Mouse (Mus musculus) forebrain, postnatal 0 days (tissue): Measurements from ENCODE around the gene Zfyve16. TPM values are rescaled to one million over a fixed set of nuclear protein-coding genes. Genes with fewer than 3 reads are reported as not detected.
A peak's percentile ranks its signal among the peaks of the same experiment; 100 is the strongest.

ENCODE experiments used
- ATAC-seq: fragments of 200-750 bp; cut with Nextera tagmentation; 2 replicates; pipeline ENCODE4 v1.8.0; 2017; ENCODE audit warnings: mild to moderate bottlenecking, moderate library complexity
- DNase-seq: peaks from one replicate; pipeline ENCODE4 v3.0.0-alpha.2; 2015
- H3K27ac ChIP-seq: fragments of 300-500 bp; sonication (generic); 2 replicates; pipeline ENCODE4 v1.5.1; 2014; ENCODE audit warnings: low read depth, mild to moderate bottlenecking, antibody characterized with exemption, low read length, moderate library complexity, mixed read lengths
- H3K27me3 ChIP-seq: fragments of 300-500 bp; sonication (generic); 2 replicates; pipeline ENCODE4 v1.6.1; 2014; ENCODE audit warnings: mild to moderate bottlenecking, low read length, mixed read lengths; ENCODE audit not compliant: insufficient read depth
- H3K36me3 ChIP-seq: fragments of 300-500 bp; sonication (generic); 2 replicates; pipeline ENCODE4 v1.6.1; 2014; ENCODE audit warnings: mild to moderate bottlenecking, moderate library complexity; ENCODE audit not compliant: insufficient read depth
- H3K4me1 ChIP-seq: fragments of 300-500 bp; sonication (generic); 2 replicates; pipeline ENCODE4 v1.6.1; 2014; ENCODE audit warnings: antibody characterized with exemption; ENCODE audit not compliant: insufficient read depth
- H3K4me2 ChIP-seq: fragments of 300-500 bp; sonication (generic); 2 replicates; pipeline ENCODE4 v1.6.1; 2014; ENCODE audit warnings: low read depth, mild to moderate bottlenecking, moderate library complexity
- H3K4me3 ChIP-seq: fragments of 300-500 bp; sonication (generic); 2 replicates; pipeline ENCODE4 v1.5.1; 2014; ENCODE audit warnings: low read depth, low read length, mixed read lengths
- H3K9ac ChIP-seq: fragments of 300-500 bp; sonication (generic); 2 replicates; pipeline ENCODE4 v1.6.1; 2014; ENCODE audit warnings: mild to moderate bottlenecking
- H3K9me3 ChIP-seq: fragments of 300-500 bp; sonication (generic); 2 replicates; pipeline ENCODE4 v1.6.1; 2016; ENCODE audit warnings: low read length
- CTCF ChIP-seq: sonication (generic); IDR thresholded peaks from 2 replicates; pipeline ENCODE4 v1.5.1; 2016; ENCODE audit warnings: antibody characterized with exemption, control low read depth, low read depth
- WGBS: fragments of 180-500 bp; shearing (Covaris S2); extraction: QIAGEN DNeasy Blood & Tissue Kit; methylation state at CpG from one replicate; pipeline ENCODE4 v1.1.7; 2014; 5-methylcytosine and 5-hydroxymethylcytosine counted together
- polyA plus RNA-seq: library from polyadenylated mRNA; unstranded; fragments of >200 nt; fragmentation: Nextera tagmentation; extraction: Ambion mirVana; gene quantifications from 2 replicates; pipeline ENCODE4 v1.2.1, GENCODE M21; 2015
- total RNA-seq: library from RNA; depleted of rRNA; stranded (reverse); fragments of >200 nt; gene quantifications from 2 replicates; pipeline ENCODE4 v1.2.3, GENCODE M21; 2014; rRNA removed

Gene Zfyve16
- total RNA-seq (19.1 and 23.2 TPM in 2 replicates), polyA plus RNA-seq (2.5 and 4.0 TPM in 2 replicates)

DNA sequence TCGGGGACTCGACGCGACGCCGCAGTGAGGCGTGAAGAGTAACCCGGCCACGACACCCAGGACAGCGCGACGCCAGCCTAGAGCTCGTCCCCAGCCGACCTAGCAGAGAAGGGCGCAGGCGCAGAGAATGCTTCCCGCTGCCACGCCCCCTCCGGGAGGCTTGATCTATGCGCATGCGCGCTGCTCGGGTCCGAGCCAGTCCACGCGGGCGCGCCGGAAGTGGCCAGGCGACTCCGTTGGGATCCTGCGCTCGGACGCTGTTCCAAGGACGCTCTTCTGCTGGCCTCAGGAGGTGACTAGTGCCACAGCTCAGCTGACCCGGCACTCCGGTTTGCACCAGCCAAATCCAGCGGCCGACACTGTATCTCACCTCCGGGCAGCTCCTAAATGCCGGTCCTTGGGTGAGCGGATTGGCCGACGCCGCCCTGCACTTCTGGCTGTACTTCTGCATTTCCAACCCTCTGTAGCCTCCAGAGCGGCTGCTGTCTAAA, at the start of gene Zfyve16:
TSS of gene Zfyve16 (minus strand) at position 148 of the 491 bp plus-strand sequence.
- H3K27ac ChIP-seq, result peak within 1 kb of the TSS; percentile 95
- no peaks in the 10 kb centered on the region for H3K4me1 ChIP-seq
- H3K9ac ChIP-seq, result peak within 1 kb of the TSS; percentile 73
- peak within 1 kb of the TSS; percentile 71 for H3K4me2 ChIP-seq
- ATAC-seq (peak; percentile 98), DNase-seq (peak; percentile 98)
- H3K4me3 ChIP-seq, result peak within 1 kb of the TSS; percentile 93
- H3K27me3 ChIP-seq, result no peaks in the 10 kb centered on the region
- H3K9me3 ChIP-seq, result no peaks in the 10 kb centered on the region
- under 1% methylated on average over 45 of the region's 46 CpGs for WGBS
- peak; percentile 37; the same call in 1 of the 2 replicates for TF ChIP-seq CTCF
- H3K36me3 ChIP-seq, result no peaks in the 10 kb centered on the region

DNA sequence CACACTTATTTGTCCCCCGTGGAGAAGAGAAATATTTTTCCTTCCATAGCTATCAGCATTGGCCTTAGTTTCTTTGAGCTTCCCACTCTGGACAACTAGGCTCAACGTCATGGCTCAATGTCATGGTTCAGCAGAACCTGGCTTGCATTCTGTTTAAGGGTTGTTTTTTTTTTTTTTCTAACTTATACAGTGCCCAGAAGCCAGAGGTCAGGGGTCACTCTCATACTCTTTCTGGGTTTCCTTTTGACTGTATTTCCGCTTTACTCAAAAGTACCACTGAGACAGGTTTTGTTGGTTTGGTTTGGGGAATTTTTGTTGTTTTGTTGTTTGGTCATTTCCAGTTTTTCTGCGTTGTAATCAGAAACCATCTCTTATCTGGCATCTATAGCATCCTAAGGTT, 47.5 kb upstream of the Zfyve16 start:
- DNase-seq, result no peak

DNA sequence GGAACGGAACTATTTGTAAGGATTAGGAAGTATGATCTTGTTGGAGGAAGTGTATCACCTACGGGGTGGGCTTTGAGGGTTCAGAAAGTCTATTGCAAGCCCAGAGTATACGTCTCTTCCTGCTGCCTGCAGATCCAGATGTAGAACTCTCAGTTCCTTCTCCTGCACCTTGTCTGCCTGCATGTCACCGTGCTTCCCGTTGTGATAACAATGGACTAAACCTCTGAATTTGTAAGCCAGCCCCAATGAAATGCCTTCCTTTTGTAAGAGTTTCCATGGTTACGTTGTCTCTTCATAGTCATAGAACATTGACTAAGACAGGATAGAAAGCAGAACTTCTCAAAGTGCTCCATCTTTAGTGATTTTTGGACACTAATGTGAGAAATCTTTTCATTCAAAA, 46.0 kb upstream of the Zfyve16 start:
- ATAC-seq (peak; percentile 55; the same call in 1 of the 2 replicates), DNase-seq (no peak)
- Histone ChIP-seq H3K4me2 (no peak overlapping the region), H3K9ac (no peak overlapping the region), H3K9me3 (no peaks in the 10 kb centered on the region), H3K27me3 (no peaks in the 10 kb centered on the region), H3K27ac (no peak overlapping the region), H3K36me3 (no peaks in the 10 kb centered on the region), H3K4me1 (no peaks in the 10 kb centered on the region), H3K4me3 (no peak overlapping the region)
- no peak for TF ChIP-seq CTCF
- WGBS, result 49% methylated on average over 6 of the region's 6 CpGs

More for the DNA sequence above, 47.5 kb upstream of the Zfyve16 start:
- no peaks in the 10 kb centered on the region for H3K36me3 ChIP-seq
- H3K4me3 ChIP-seq, result no peak overlapping the region
- TF ChIP-seq CTCF, result no peak
- no peak overlapping the region for H3K4me2 ChIP-seq
- no peaks in the 10 kb centered on the region for H3K27me3 ChIP-seq
- no peak overlapping the region for H3K27ac ChIP-seq
- no peak for ATAC-seq
- no peaks in the 10 kb centered on the region for H3K4me1 ChIP-seq
- 82% methylated on average over 4 of the region's 4 CpGs for WGBS
- H3K9me3 ChIP-seq, result no peaks in the 10 kb centered on the region
- H3K9ac ChIP-seq, result no peak overlapping the region

DNA sequence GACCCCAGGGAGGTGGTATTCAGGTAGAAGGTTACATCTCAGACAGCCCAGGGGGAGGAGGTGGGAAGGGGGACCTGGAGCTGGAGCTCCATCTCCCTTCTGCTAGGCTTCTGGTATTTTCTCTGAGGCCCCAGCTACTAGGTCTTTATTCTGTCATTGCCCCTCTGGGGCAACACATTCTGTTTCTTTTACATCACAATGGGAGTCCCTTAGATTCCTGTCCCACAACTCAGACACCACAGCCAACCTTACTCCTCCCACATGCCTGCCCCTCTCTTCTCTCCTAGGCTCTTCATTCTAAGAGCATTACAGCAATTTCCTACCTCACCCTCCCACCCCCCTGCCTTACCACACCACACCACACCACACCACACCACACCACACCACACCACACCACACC, 45.4 kb upstream of the Zfyve16 start, which contains the start of gene Spz1:
TSS of gene Spz1 (minus strand) at position 101 of the 400 bp plus-strand sequence.
- Histone ChIP-seq H3K36me3 (no peaks in the 10 kb centered on the region), H3K4me3 (no peak within 1 kb of the TSS), H3K27me3 (no peaks in the 10 kb centered on the region), H3K27ac (no peak within 1 kb of the TSS), H3K9ac (no peak within 1 kb of the TSS), H3K4me1 (no peaks in the 10 kb centered on the region), H3K4me2 (no peak within 1 kb of the TSS), H3K9me3 (no peaks in the 10 kb centered on the region)
- no peak for TF ChIP-seq CTCF
- no peak for ATAC-seq
- DNase-seq, result no peak

DNA sequence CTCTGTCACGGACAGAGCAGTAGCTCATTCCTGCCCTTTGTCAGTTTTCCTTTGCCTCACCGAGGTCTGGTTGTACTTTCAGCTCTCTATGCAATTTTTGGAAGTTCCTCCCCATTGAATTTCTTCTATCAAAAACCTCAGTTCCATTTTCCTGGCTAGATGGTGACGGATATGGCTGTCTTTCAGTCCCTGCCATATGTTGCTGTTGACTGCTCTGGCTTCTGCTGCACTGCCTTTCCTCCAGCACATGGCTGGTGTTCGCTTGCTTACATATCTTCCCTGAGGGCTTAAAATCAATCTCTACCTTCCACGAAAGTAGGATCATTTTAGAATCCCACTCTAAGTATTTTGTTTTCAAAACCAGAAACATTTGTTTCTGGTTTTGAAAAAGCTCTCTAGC, 28.8 kb upstream of the Zfyve16 start:
- Histone ChIP-seq H3K9me3 (no peaks in the 10 kb centered on the region), H3K27me3 (no peaks in the 10 kb centered on the region), H3K36me3 (no peaks in the 10 kb centered on the region), H3K4me2 (no peak overlapping the region), H3K4me1 (no peaks in the 10 kb centered on the region), H3K9ac (no peak overlapping the region), H3K27ac (no peak overlapping the region), H3K4me3 (no peak overlapping the region)
- ATAC-seq (peak; percentile 73), DNase-seq (peak; percentile 52)
- no peak for TF ChIP-seq CTCF
- WGBS, result 51% methylated on average over 5 of the region's 5 CpGs

DNA sequence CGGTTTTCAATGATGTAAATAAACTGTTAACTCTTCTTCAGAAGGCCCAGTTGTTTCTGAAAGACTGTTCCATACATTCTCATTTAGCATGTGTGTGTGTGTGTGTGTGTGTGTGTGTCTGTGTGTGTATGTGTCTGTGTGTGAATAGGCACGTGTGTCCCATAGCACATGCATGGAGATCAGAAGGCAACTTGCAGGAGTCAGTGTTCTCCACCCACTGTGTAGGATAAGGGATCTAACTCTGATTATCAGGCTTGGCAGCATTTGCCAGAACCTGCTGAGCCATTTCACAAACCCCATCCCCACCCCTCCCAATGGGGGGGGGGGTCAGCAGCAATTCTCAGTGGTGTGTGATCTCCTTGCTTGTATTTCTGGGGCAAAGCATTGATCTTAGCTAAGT, 26.6 kb upstream of the Zfyve16 start:
- H3K4me2 ChIP-seq, result no peak overlapping the region
- DNase-seq, result no peak
- H3K4me3 ChIP-seq, result no peak overlapping the region
- ATAC-seq, result no peak
- H3K9me3 ChIP-seq, result no peaks in the 10 kb centered on the region
- 74% methylated on average over 2 of the region's 2 CpGs for WGBS
- H3K36me3 ChIP-seq, result no peaks in the 10 kb centered on the region
- no peak for TF ChIP-seq CTCF
- no peak overlapping the region for H3K9ac ChIP-seq
- H3K4me1 ChIP-seq, result no peaks in the 10 kb centered on the region
- H3K27me3 ChIP-seq, result no peaks in the 10 kb centered on the region
- H3K27ac ChIP-seq, result no peak overlapping the region

DNA sequence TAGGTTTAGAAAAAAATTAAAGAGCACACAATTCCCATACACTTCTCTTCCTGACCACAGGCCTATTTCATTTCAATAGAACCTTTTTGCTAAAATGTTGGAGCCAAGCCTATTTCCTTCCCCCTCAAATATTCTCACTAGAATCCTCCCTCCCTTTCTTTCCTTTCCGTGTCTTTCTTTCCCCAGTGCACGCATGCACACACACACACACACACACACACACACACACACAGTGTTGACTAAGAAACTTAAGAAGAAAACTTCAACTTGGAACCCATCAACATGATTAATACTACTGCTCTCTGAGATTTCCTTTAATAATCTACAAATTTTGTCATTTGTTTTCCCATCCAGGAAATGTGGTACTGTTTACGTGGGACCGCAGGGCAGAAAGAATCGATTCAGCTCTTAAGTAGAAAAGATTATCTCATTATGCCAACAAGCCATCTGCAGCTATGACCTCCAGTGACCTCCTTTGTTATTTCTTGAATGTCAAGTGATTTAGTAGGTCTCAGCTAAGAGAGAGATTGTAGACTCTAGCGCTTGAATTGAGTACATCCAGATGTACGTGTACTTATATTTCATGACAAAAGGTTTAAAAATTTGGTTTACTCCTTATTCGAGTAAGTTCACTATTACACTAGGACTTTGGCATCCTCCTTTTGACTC, 25.9 kb upstream of the Zfyve16 start:
- Histone ChIP-seq H3K4me1 (no peaks in the 10 kb centered on the region), H3K27me3 (no peaks in the 10 kb centered on the region), H3K27ac (no peak overlapping the region), H3K9ac (no peak overlapping the region), H3K9me3 (no peaks in the 10 kb centered on the region), H3K4me3 (no peak overlapping the region), H3K36me3 (no peaks in the 10 kb centered on the region), H3K4me2 (no peak overlapping the region)
- ATAC-seq (no peak), DNase-seq (no peak)
- WGBS, result 42% methylated on average over 8 of the region's 8 CpGs
- TF ChIP-seq CTCF, result no peak
